In the genomic region with DNA sequence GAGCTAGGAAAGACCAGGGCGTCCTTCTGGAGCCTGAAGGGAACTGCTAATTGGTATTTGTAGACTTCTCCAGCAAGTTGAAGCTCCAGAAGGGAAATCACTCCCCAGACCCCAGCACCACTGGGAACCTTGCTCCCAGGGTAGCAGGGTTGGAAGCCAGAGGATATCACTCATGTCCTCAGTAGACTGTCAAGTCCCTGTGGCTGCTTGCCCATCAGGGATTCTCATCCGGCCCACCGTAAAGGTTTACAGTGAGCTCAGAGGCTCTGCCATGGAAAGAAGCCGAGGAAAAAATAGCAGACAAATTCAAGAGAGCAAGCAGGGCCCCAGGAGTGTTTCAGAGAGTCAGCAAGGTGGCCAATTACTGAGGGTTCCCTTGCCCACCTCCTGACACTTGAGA, we compare ENCODE assay signal across 23 mouse cellular contexts.
"Had no signal": no experiment of that assay in that cellular context is flagged by ENCODE, and none has a peak within 500 bp of the region (broad histone marks: within the 10 kb centered on the region; RNA-seq: fewer than 3 reads in every experiment).

No protein-coding gene starts in this region.

- H3K27me3 ChIP-seq: kidney, embryonic 15.5 days; limb, embryonic 12.5 days; limb, embryonic 15.5 days; lung, embryonic 15.5 days; midbrain, embryonic 13.5 days; neural tube, embryonic 13.5 days; stomach, embryonic 15.5 days had no signal

- ATAC-seq: midbrain, embryonic 13.5 days; midbrain, embryonic 16.5 days had no signal

- H3K27ac ChIP-seq: kidney, embryonic 15.5 days; limb, embryonic 12.5 days; limb, embryonic 15.5 days; liver, embryonic 15.5 days; lung, embryonic 15.5 days; midbrain, embryonic 10.5 days; midbrain, embryonic 13.5 days; neural tube, embryonic 13.5 days; stomach, embryonic 15.5 days had no signal

- H3K9ac ChIP-seq: kidney, embryonic 15.5 days; limb, embryonic 12.5 days; limb, embryonic 15.5 days; liver, embryonic 15.5 days; lung, embryonic 15.5 days; midbrain, embryonic 13.5 days; neural tube, embryonic 13.5 days; stomach, embryonic 15.5 days had no signal

- H3K36me3 ChIP-seq: kidney, embryonic 15.5 days; limb, embryonic 12.5 days; limb, embryonic 15.5 days; liver, embryonic 15.5 days; lung, embryonic 15.5 days; midbrain, embryonic 10.5 days; stomach, embryonic 15.5 days had no signal

- H3K4me2 ChIP-seq: midbrain, embryonic 13.5 days; neural tube, embryonic 13.5 days had no signal

- H3K4me3 ChIP-seq: limb, embryonic 12.5 days; limb, embryonic 15.5 days; liver, embryonic 15.5 days; lung, embryonic 15.5 days; megakaryocyte, embryonic 14.5 days; midbrain, embryonic 13.5 days; myocyte; neural tube, embryonic 13.5 days; stomach, embryonic 15.5 days had no signal

- H3K9me3 ChIP-seq: kidney, embryonic 15.5 days; limb, embryonic 12.5 days; limb, embryonic 15.5 days; liver, embryonic 15.5 days; lung, embryonic 15.5 days; megakaryocyte, embryonic 14.5 days; midbrain, embryonic 10.5 days; midbrain, embryonic 13.5 days; neural tube, embryonic 13.5 days; stomach, embryonic 15.5 days had no signal

- DNase-seq: kidney, adult 8-10 months; kidney, postnatal 10 days; kidney, postnatal 36 days; left cerebral cortex, postnatal 4 days; lung, adult 18-20 months; lung, postnatal 10 days; lung, postnatal 36 days; retina, postnatal 1 day; right cerebral cortex, postnatal 25 days; spleen, adult 18-20 months; thymus, postnatal 25 days had no signal
